Mouse (Mus musculus): Measurements from ENCODE around the gene Clstn3.
"Not testable (repeated sequence)": the region's sequence is repeated elsewhere in the genome, so short reads cannot be mapped to it uniquely, and the experiment has no call there.

The Clstn3 gene

DNA sequence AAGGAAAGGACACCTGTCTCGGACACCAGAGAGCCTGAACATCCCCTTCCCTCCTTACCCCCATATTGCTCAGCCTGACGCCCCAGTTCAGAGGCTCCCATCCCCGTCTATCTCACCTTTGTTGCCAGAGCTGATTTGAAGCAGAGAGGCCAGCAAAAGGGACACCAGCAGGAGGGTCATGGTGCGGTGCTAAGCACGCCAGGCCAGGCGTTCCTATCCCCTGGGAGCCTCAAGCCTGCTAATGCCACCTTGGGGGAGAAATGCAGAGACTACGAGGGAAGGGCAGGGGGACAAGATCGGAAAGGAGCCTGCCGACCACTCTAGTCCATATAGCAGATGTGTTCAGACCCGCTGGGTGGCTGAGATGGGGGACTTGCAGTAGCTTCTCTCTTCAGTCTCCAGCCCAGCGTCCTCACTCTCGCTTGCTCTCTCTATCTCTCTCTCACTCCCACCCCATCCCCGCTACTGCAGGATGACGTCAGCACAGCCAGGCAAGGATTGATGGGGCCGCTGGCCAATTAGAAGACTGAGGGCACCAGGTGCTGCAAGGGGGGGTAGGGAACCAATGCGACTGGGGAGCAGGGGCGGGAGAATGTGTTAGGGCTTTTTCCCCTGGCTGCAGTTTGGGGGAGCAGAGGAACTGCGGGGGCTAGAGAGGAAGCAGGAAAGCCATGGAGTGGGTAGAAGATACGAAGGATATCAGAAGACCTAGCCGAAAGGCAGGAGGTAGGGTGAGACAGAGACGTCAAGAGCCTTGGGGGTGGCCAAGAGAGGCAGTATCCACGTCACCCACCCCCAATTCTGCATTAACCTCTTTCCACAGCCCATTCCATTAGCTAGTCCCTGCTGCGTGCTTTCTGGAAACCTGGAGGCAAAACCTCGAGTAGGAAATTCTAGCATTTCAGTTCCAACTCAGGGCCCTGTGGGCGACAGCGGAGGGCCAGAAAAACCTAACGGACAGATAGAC is at the start of gene Clstn3:
Gene Clstn3, minus strand, starts transcription at position 490 of the 967 bp plus-strand sequence.
- peak; percentile 94 to 95 for DNase-seq (ENCODE audit: low spot score in 2 of 2)

GRCm38 (mm10) chr6:124512355-124512836 is 47.8 kb upstream of the Clstn3 start, which contains the start of gene C1ra:
TSS of gene C1ra (plus strand) at chr6:124512405.
- DNase-seq (ENCODE audit: low spot score in 2 of 2) = peak; percentile 60 to 68

- no peak for DNase-seq (ENCODE audit: low spot score in 2 of 2)
Observed at GRCm38 (mm10) chr6:124511936-124512335, 47.3 kb upstream of the Clstn3 start.

DNA sequence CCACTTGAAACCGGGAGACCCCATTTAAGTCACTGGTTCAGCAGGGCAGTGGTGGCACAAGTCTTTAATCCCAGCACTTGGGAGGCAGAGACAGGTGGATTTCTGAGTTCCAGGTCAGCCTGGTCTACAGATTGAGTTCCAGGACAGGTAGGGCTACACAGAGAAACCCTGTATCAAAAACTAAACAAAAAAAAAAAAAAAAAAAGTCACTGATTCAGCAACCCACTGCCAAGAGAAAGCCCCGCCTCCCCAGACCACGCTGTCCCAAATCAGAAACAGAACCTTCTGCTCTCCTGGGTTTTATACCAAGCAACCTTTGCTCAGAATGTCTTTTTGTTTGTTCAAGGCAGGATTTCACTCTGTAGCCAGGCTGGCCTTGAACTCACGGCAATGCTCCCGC is 44.6 kb upstream of the Clstn3 start:
- not testable (repeated sequence) for DNase-seq (ENCODE audit: low spot score in 2 of 2)

GRCm38 (mm10) chr6:124508292-124508691 is 43.7 kb upstream of the Clstn3 start:
- peak in 1 of 2 experiments; percentile 24 for DNase-seq (ENCODE audit: low spot score in 2 of 2)

DNA sequence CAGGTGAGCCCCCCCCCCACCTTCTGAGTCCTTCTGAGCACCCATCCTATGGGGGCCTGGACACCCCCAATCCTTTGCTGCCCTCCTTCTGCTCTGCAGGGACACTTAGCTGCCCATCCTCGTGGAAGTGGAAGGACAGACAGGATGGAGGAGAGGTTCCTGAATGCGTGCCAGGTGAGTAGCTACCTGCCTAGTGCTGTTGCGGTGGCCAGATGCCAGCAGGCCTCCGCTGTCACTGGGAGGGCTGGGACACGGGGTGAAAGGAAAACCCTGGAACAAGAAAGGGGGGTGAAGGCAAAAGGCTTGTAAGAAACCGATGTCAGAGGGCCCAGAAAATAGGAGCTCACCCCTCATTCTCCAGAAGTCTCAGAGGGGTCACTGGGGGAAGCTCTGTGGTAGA is 42.4 kb upstream of the Clstn3 start:
- DNase-seq (ENCODE audit: low spot score in 2 of 2) = no peak

DNA sequence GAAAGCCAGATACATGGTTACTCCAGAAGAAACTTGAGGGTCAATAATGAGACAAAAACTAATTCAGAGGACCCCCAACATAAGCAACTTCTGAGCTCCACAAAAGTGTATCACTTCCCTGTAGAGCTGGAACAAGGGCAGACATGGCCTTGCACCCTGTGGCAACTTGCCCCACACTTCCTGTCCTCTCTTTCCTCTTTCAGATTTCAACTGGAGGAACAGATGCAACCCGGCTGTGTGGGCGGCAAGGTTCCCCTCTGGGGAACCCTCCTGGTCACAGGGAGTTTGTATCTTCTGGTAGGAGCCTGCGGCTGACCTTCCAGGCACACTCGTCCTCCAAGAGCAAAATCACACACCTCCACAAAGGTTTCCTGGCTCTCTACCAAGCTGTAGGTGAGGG is 40.4 kb upstream of the Clstn3 start:
- no peak for DNase-seq (ENCODE audit: low spot score in 2 of 2)

- no peak for DNase-seq (ENCODE audit: low spot score in 2 of 2)
Observed at GRCm38 (mm10) chr6:124502021-124502420, 37.4 kb upstream of the Clstn3 start.

- DNase-seq (ENCODE audit: low spot score in 2 of 2) = no peak
Observed at GRCm38 (mm10) chr6:124501473-124501872, 36.9 kb upstream of the Clstn3 start.

- no peak for DNase-seq (ENCODE audit: low spot score in 2 of 2)
Observed at GRCm38 (mm10) chr6:124499914-124500566, 35.4 kb upstream of the Clstn3 start.

DNA sequence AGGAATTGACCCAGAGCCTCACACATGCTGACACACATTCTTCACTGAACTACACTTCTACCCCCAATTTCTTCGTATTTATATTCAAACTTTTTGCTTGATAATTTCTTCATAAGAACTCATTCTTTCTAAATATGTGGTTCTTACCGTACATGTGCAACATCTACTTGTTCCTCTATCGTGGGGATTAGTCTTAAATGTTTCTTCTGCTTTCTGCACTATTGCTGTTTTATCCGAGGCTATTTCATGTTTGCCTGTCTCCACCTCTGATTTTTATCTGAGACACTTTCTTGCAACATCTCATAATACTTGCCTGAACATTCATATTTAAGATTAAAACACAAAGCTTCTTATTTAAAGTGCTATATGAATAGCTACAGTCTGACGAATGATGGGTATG is 31.5 kb upstream of the Clstn3 start:
- no peak for DNase-seq (ENCODE audit: low spot score in 2 of 2)

GRCm38 (mm10) chr6:124493886-124494285 is 29.3 kb upstream of the Clstn3 start:
- DNase-seq (ENCODE audit: low spot score in 2 of 2) = no peak

GRCm38 (mm10) chr6:124492842-124493561 is 28.4 kb upstream of the Clstn3 start, which contains the start of gene C1rl:
TSS of gene C1rl (plus strand) at chr6:124493113.
- peak; percentile 70 to 83 for DNase-seq (ENCODE audit: low spot score in 2 of 2)

DNA sequence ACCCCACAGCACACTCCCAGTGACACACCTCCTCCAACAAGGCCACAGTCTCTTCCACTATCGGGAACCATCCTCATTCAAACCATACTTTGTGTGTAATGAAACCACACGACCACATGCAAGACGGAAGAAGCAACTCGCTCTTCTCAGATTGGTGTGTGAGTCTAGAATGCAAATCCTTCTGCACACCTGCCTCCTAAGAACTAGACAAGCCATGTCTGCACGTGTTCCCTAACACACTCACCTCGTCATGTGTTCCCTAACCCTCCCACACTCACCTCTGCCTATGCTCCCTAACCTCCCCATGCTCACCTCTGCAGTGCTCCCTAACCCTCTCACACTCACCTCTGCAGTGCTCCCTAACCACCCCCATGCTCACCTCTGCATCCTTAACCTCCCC is 26.8 kb upstream of the Clstn3 start:
- DNase-seq (ENCODE audit: low spot score in 2 of 2) = no peak

GRCm38 (mm10) chr6:124488952-124489351 is 24.4 kb upstream of the Clstn3 start:
- no peak for DNase-seq (ENCODE audit: low spot score in 2 of 2)

DNA sequence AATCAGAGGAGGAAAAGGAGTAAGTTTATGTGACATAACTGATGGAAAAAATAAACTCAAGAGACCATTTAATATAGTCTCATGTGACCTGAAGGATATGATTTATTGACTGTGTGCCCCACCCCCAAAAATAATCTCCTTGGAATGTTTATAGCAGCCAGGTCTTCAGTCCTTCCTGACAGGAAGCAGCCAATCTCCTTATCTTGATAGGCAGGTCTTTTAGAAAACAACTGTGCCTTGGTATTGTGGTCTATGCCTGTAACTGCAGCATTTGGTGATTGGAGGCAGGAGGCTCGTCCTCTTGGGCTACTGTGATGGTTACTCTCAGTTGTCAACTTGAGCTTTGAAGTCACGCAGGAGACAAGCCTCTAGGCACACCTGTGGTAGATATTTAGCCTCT is 22.9 kb upstream of the Clstn3 start:
- DNase-seq (ENCODE audit: low spot score in 2 of 2) = no peak

DNA sequence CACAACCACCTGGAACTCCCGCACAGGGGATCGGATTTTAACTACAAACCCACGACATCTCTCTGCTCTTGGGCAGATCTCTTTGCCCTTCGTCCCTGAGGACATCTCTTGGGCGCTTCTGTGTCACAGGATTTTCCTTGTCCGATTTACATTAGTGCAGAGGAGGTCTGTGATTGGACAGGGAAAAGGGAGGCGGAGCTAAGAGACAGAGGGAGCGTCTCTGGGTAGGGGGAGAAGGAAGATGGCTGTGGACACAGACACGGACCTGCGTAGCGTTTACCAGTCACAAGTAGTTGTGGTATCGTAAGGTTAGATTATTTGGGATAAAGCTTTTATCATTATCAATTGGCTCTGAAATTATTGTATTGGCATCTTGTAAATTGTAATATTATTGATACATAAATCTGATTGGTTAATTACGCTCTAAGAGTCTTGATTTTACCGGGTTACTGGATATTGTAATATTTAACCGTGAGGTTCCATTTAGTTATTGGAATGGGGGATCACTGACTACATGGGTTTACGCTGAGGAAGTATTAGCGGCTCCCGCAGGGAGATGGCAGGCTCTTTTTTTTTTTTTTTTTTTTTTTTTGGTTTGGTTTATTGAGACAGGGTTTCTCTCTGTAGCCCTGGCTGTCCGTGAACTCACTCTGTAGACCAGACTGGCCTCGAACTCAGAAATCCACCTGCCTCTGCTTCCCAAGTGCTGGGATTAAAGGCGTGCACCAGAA is 21.0 kb upstream of the Clstn3 start:
- DNase-seq (ENCODE audit: low spot score in 2 of 2) = no peak

DNA sequence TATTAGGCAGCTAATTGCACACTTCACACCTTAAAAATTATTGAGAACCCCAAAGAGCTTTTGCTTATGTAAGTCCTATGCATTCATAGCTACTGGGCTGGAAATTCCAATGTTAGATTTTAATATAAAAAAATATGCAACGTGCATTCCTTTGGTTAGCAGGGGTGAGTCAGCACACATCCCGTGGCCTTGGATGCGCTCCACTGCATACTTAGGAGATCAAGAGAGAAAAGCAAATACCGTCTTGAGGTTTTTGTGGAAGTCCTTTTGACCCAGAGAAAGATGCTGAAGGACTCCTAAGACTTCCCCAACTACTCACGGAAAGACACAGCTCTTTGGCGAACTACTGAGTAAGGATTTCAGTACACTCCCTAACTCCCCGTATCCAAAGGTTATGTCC is 20.3 kb upstream of the Clstn3 start:
- no peak for DNase-seq (ENCODE audit: low spot score in 2 of 2)

- not testable (repeated sequence) for DNase-seq (ENCODE audit: low spot score in 2 of 2)
Observed at GRCm38 (mm10) chr6:124483831-124484230, 19.2 kb upstream of the Clstn3 start.

DNA sequence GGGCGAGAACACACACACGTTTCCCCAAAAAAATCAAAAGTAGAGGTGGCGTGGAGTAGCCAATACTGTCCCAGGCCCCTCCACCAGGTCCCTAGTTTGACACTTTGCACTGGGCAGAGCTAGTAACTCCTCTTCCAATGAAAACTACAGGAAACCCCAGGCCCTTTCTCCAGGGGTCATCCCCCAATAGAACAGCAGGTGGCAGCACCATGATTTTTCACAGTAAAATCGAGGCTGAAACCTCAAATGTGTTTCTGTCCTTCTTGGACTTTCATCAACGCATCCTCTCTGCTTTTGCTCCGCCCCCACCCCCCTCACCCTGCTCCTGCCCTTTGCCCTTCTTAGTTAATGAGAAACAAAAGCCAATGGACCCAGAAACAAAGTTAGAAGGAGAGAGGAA is 17.0 kb upstream of the Clstn3 start:
- DNase-seq (ENCODE audit: low spot score in 2 of 2) = peak; percentile 43 to 58

- DNase-seq (ENCODE audit: low spot score in 2 of 2) = no peak
Observed at GRCm38 (mm10) chr6:124480295-124480694, 15.7 kb upstream of the Clstn3 start.

Measured in frontal cortex, postnatal 36 days (tissue).